8 mouse cellular contexts compared by ENCODE assay signal in genomic region chr5:141084056-141084730, GRCm38 (mm10).
DNase-seq lines count a peak whose midpoint lies in the region; ATAC-seq and TF ChIP-seq lines count a peak whose summit lies in the region.
"Had no signal": no experiment of that assay in that cellular context is flagged by ENCODE, and none has a peak within 500 bp of the region (broad histone marks: within the 10 kb centered on the region; RNA-seq: fewer than 3 reads in every experiment).

No protein-coding gene starts in this region.

- DNase-seq in lung, adult 18-20 months: peak; percentile 8 to 10
- DNase-seq in lung, adult 2 months: no peak
- peak; percentile 25 for DNase-seq in brain, adult 2 months (ENCODE audit: low read depth, low spot score)
- DNase-seq in retina, embryonic 14.5 days (ENCODE audit: low spot score): peak; percentile 33
- DNase-seq in testis, postnatal 14 days (ENCODE audit: low spot score): no peak
- DNase-seq in gastrocnemius, postnatal 36 days: no peak

- TF ChIP-seq POLR2A in lung, adult 2 months (IDR thresholded peaks at IDR 0.05; ENCODE audit: borderline replicate concordance, extremely low read depth, low read depth, low read length): no peak

- intact Hi-C loops in gastrocnemius, postnatal 36 days (cut with DNase I): no loop called here

- 72% methylated on average over 14 of the region's 14 CpGs for WGBS in lung, adult 2 months

- no peak overlapping the region for H3K4me3 ChIP-seq in lung, adult 2 months (replicated peaks; ENCODE audit: extremely low read depth, low read depth, low read length)
- H3K4me3 ChIP-seq: intestine, embryonic 15.5 days had no signal

- TF ChIP-seq CTCF in lung, adult 2 months (IDR thresholded peaks at IDR 0.05; ENCODE audit: insufficient read depth, low read length): no peak

- H3K4me1 ChIP-seq in lung, adult 2 months (ENCODE audit: control insufficient read depth, insufficient read depth, low read length): no peaks in the 10 kb centered on the region
- H3K4me1 ChIP-seq: intestine, embryonic 15.5 days had no signal

- peak; percentile 61 for ATAC-seq in CD4-positive, CD25-positive, alpha-beta regulatory T cell, adult 4 months

Comparison
In these comparisons a context has a peak if more than half of its experiments do, and no peak if none do; other contexts are left out.
1. DNase-seq: peak in lung, adult 18-20 months (2 of 2), brain, adult 2 months (single experiment) and retina, embryonic 14.5 days (single experiment); none in lung, adult 2 months (single experiment), testis, postnatal 14 days (single experiment) and gastrocnemius, postnatal 36 days (0 of 2).